Mouse (Mus musculus): Measurements from ENCODE around the gene Mgat4a. TPM values are rescaled to one million over a fixed set of nuclear protein-coding genes. Genes with fewer than 3 reads are reported as not detected.

Gene Mgat4a
- total RNA-seq (2021), result 10 to 100 TPM in 1 of 2 experiments, 1 to 10 TPM in 1; 8.7 to 11.8 TPM
- polyA plus RNA-seq (2012; rRNA removed), result 4.5 and 7.6 TPM in 2 replicates
- long read RNA-seq, result 0 reads

GRCm38 (mm10) chr1:37540810-37541658 lies at the start of gene Mgat4a:
Gene Mgat4a, minus strand, starts transcription at chr1:37541016.
- Histone ChIP-seq H3K4me1 (ENCODE audit: control insufficient read depth, insufficient read depth, low read length) (peaks cover 3% of the 10 kb centered on the region; the same call in 1 of the 2 replicates), H3K36me3 (ENCODE audit: control insufficient read depth, insufficient read depth, low read length) (no peaks in the 10 kb centered on the region; the same call in 1 of the 2 replicates), H3K4me3 (peak within 1 kb of the TSS; percentile 73), H3K79me2 (replicated peaks; ENCODE audit: control insufficient read depth, insufficient read depth, low read length) (peaks cover 1% of the 10 kb centered on the region; the same call in 1 of the 2 replicates), H3K9ac (ENCODE audit: low read depth, low read length) (peak within 1 kb of the TSS; percentile 96), H3K27me3 (ENCODE audit: control insufficient read depth, insufficient read depth, low read length) (no peaks in the 10 kb centered on the region), H3K27ac (peak within 1 kb of the TSS; percentile 78)
- TF ChIP-seq EP300 (IDR thresholded peaks at IDR 0.05; ENCODE audit: insufficient read depth, low read depth, low read length) (no peak), CTCF (IDR thresholded peaks at IDR 0.05) (no peak), POLR2A (IDR thresholded peaks at IDR 0.05; ENCODE audit: insufficient read depth, low read depth, low read length) (peak; percentile 92)
- DNase-seq, result peak; percentile 92 to 94
- 1% methylated on average over 70 of the region's 72 CpGs for WGBS
- intact Hi-C loops (cut with DNase I), result loop anchor here (2.0 to 5.0 kb wide), 3 partner anchors 22 to 92 kb away; no protein-coding TSS in a partner anchor

- Histone ChIP-seq H3K36me3 (ENCODE audit: control insufficient read depth, insufficient read depth, low read length) (no peaks in the 10 kb centered on the region), H3K79me2 (replicated peaks; ENCODE audit: control insufficient read depth, insufficient read depth, low read length) (no peaks in the 10 kb centered on the region), H3K4me3 (no peak overlapping the region), H3K4me1 (ENCODE audit: control insufficient read depth, insufficient read depth, low read length) (peaks cover 5% of the 10 kb centered on the region), H3K27ac (peak overlapping the region; percentile 62), H3K9ac (ENCODE audit: low read depth, low read length) (no peak overlapping the region), H3K27me3 (ENCODE audit: control insufficient read depth, insufficient read depth, low read length) (no peaks in the 10 kb centered on the region)
- intact Hi-C loops (cut with DNase I), result loop anchor here (5.0 kb wide), 1 partner anchor 44 kb away; the partner anchor contains the start of gene Mgat4a
- DNase-seq, result peak; percentile 81 to 88
- WGBS, result 34% methylated on average over 13 of the region's 13 CpGs
- TF ChIP-seq CTCF (IDR thresholded peaks at IDR 0.05) (no peak), EP300 (IDR thresholded peaks at IDR 0.05; ENCODE audit: insufficient read depth, low read depth, low read length) (0 out of 2 replicates have a peak, but pooled peaks have one; percentile 26)
Measured at GRCm38 (mm10) chr1:37585809-37586480, 45.1 kb upstream of the Mgat4a start.

GRCm38 (mm10) chr1:37583795-37584464 lies 43.1 kb upstream of the Mgat4a start:
- 53% methylated on average over 9 of the region's 9 CpGs for WGBS
- Histone ChIP-seq H3K79me2 (replicated peaks; ENCODE audit: control insufficient read depth, insufficient read depth, low read length) (no peaks in the 10 kb centered on the region), H3K4me1 (ENCODE audit: control insufficient read depth, insufficient read depth, low read length) (peaks cover 5% of the 10 kb centered on the region), H3K27ac (no peak overlapping the region), H3K27me3 (ENCODE audit: control insufficient read depth, insufficient read depth, low read length) (no peaks in the 10 kb centered on the region), H3K9ac (ENCODE audit: low read depth, low read length) (no peak overlapping the region), H3K36me3 (ENCODE audit: control insufficient read depth, insufficient read depth, low read length) (no peaks in the 10 kb centered on the region), H3K4me3 (no peak overlapping the region)
- no peak for DNase-seq
- intact Hi-C loops (cut with DNase I), result no loop called here
- TF ChIP-seq EP300 (IDR thresholded peaks at IDR 0.05; ENCODE audit: insufficient read depth, low read depth, low read length), result no peak
- no peak for TF ChIP-seq POLR2A (IDR thresholded peaks at IDR 0.05; ENCODE audit: insufficient read depth, low read depth, low read length)
- TF ChIP-seq CTCF (IDR thresholded peaks at IDR 0.05), result no peak

- no peaks in the 10 kb centered on the region for H3K27me3 ChIP-seq (ENCODE audit: control insufficient read depth, insufficient read depth, low read length)
- TF ChIP-seq CTCF (IDR thresholded peaks at IDR 0.05) (no peak), EP300 (IDR thresholded peaks at IDR 0.05; ENCODE audit: insufficient read depth, low read depth, low read length) (no peak), POLR2A (IDR thresholded peaks at IDR 0.05; ENCODE audit: insufficient read depth, low read depth, low read length) (no peak)
- no peaks in the 10 kb centered on the region for H3K36me3 ChIP-seq (ENCODE audit: control insufficient read depth, insufficient read depth, low read length)
- H3K27ac ChIP-seq, result no peak overlapping the region
- 92% methylated on average over 8 of the region's 8 CpGs for WGBS
- peaks cover 5% of the 10 kb centered on the region for H3K4me1 ChIP-seq (ENCODE audit: control insufficient read depth, insufficient read depth, low read length)
- DNase-seq, result no peak
- H3K79me2 ChIP-seq (replicated peaks; ENCODE audit: control insufficient read depth, insufficient read depth, low read length), result no peaks in the 10 kb centered on the region
- intact Hi-C loops (cut with DNase I), result no loop called here
- no peak overlapping the region for H3K4me3 ChIP-seq
- H3K9ac ChIP-seq (ENCODE audit: low read depth, low read length), result no peak overlapping the region
Measured at GRCm38 (mm10) chr1:37583167-37583566, 42.4 kb upstream of the Mgat4a start.

GRCm38 (mm10) chr1:37579686-37580085 lies 38.9 kb upstream of the Mgat4a start:
- H3K36me3 ChIP-seq (ENCODE audit: control insufficient read depth, insufficient read depth, low read length), result no peaks in the 10 kb centered on the region
- no peak overlapping the region for H3K4me3 ChIP-seq
- WGBS, result 95% methylated on average over 13 of the region's 13 CpGs
- intact Hi-C loops (cut with DNase I), result no loop called here
- H3K79me2 ChIP-seq (replicated peaks; ENCODE audit: control insufficient read depth, insufficient read depth, low read length), result no peaks in the 10 kb centered on the region
- H3K4me1 ChIP-seq (ENCODE audit: control insufficient read depth, insufficient read depth, low read length), result no peaks in the 10 kb centered on the region
- TF ChIP-seq POLR2A (IDR thresholded peaks at IDR 0.05; ENCODE audit: insufficient read depth, low read depth, low read length) (no peak), CTCF (IDR thresholded peaks at IDR 0.05) (no peak), EP300 (IDR thresholded peaks at IDR 0.05; ENCODE audit: insufficient read depth, low read depth, low read length) (no peak)
- H3K27me3 ChIP-seq (ENCODE audit: control insufficient read depth, insufficient read depth, low read length), result no peaks in the 10 kb centered on the region
- H3K9ac ChIP-seq (ENCODE audit: low read depth, low read length), result no peak overlapping the region
- no peak for DNase-seq
- no peak overlapping the region for H3K27ac ChIP-seq
